Mouse (Mus musculus) lung, embryonic 16.5 days (tissue): ENCODE results near the gene Dad1. TPM values are rescaled to one million over a fixed set of nuclear protein-coding genes. Genes with fewer than 3 reads are reported as not detected.

Source experiments
- ATAC-seq: fragments of 200-750 bp; cut with Nextera tagmentation; 2 replicates; pipeline ENCODE4 v1.8.0; 2017; ENCODE audit warnings: low read depth, mild to moderate bottlenecking, moderate library complexity
- H3K27ac ChIP-seq: fragments of 300-500 bp; sonication (generic); 2 replicates; pipeline ENCODE4 v1.5.1; 2014; ENCODE audit warnings: mild to moderate bottlenecking, control low read depth, low read length
- H3K27me3 ChIP-seq: fragments of 300-500 bp; sonication (generic); 2 replicates; pipeline ENCODE4 v1.6.1; 2014; ENCODE audit warnings: low read depth, low read length, mixed read lengths; ENCODE audit not compliant: control insufficient read depth, insufficient read depth
- H3K36me3 ChIP-seq: fragments of 300-500 bp; sonication (generic); 2 replicates; pipeline ENCODE4 v1.6.1; 2014; ENCODE audit warnings: low read length; ENCODE audit not compliant: control insufficient read depth, insufficient read depth
- H3K4me1 ChIP-seq: fragments of 300-500 bp; sonication (generic); replicated peaks from 2 replicates; pipeline ENCODE4 v1.6.1; 2014; ENCODE audit warnings: low read length, mixed read lengths; ENCODE audit not compliant: control insufficient read depth, insufficient read depth
- H3K4me2 ChIP-seq: fragments of 300-500 bp; sonication (generic); 2 replicates; pipeline ENCODE4 v1.6.1; 2014; ENCODE audit warnings: low read depth, low read length, control low read depth
- H3K4me3 ChIP-seq: fragments of 300-500 bp; sonication (generic); 2 replicates; pipeline ENCODE4 v1.5.1; 2014; ENCODE audit warnings: mild to moderate bottlenecking, low read length, control low read depth
- H3K9ac ChIP-seq: fragments of 300-500 bp; sonication (generic); 2 replicates; pipeline ENCODE4 v1.6.1; 2014; ENCODE audit warnings: low read length, control low read depth
- H3K9me3 ChIP-seq: fragments of 300-500 bp; sonication (generic); 2 replicates; pipeline ENCODE4 v1.6.1; 2016; ENCODE audit warnings: low read length; ENCODE audit not compliant: control insufficient read depth
- WGBS: fragments of 180-500 bp; shearing (Covaris S2); extraction: QIAGEN DNeasy Blood & Tissue Kit; methylation state at CpG from one replicate; pipeline ENCODE4 v1.1.7; 2014; 5-methylcytosine and 5-hydroxymethylcytosine counted together
- polyA plus RNA-seq: library from polyadenylated mRNA; unstranded; fragments of >200 nt; fragmentation: Nextera tagmentation; extraction: Ambion mirVana; gene quantifications from 2 replicates; pipeline ENCODE4 v1.2.1, GENCODE M21; 2015

Gene Dad1
- polyA plus RNA-seq, 1 experiment from 2014 or later, result 430 TPM

DNA sequence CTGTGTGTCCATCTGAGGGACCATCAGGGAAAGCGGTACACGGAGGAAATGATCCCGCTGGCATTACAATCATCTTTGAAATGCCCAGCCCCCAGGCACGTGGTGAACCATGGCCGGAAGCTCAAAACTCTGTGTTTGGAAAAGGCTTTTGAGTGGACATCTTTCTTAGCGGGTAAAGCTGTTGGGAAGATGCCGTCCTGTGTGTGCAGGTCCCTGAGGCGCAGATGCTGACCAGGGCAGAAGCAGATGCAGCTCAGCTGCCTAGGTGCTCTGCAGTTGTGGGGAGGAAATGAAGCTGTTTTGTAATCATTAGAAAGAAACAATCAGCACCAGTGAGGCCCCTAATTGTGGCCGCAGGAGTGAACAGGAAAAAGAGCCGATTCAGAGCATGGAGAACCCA lies 39.0 kb downstream of the Dad1 start:
- no peaks in the 10 kb centered on the region for H3K9me3 ChIP-seq
- no peak overlapping the region for H3K9ac ChIP-seq
- H3K27me3 ChIP-seq, result no peaks in the 10 kb centered on the region
- H3K36me3 ChIP-seq, result no peaks in the 10 kb centered on the region
- H3K4me3 ChIP-seq, result no peak overlapping the region
- no peak for ATAC-seq
- H3K27ac ChIP-seq, result no peak overlapping the region
- WGBS, result 52% methylated on average over 10 of the region's 10 CpGs
- H3K4me1 ChIP-seq, result peaks cover 7% of the 10 kb centered on the region; the same call in 1 of the 2 replicates
- no peak overlapping the region for H3K4me2 ChIP-seq

DNA sequence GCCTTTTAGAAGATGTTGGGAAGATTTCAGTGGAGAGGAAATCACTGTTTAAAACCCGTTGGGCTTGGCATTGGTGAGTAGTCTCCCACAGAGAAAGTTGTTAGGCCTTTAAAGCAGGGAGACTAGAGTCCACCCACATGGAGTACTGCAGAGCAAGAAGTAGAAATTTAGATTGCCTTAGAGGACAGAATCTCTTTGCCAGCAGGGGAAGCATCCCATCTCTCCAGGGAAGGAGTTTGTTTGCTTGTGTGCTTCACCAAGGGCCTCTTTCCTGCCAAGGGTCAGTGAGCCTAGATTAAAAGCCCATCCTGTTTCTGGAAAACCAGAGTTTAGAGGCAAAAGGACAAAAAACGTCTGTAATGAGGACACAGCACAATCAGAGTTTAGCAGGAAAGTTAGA lies 39.4 kb downstream of the Dad1 start:
- Histone ChIP-seq H3K4me1 (peaks cover 5% of the 10 kb centered on the region; the same call in 1 of the 2 replicates), H3K27me3 (no peaks in the 10 kb centered on the region), H3K9me3 (no peaks in the 10 kb centered on the region), H3K4me3 (no peak overlapping the region), H3K9ac (no peak overlapping the region), H3K36me3 (no peaks in the 10 kb centered on the region), H3K27ac (no peak overlapping the region), H3K4me2 (no peak overlapping the region)
- no peak for ATAC-seq
- WGBS, result 20% methylated on average over 2 of the region's 2 CpGs

DNA sequence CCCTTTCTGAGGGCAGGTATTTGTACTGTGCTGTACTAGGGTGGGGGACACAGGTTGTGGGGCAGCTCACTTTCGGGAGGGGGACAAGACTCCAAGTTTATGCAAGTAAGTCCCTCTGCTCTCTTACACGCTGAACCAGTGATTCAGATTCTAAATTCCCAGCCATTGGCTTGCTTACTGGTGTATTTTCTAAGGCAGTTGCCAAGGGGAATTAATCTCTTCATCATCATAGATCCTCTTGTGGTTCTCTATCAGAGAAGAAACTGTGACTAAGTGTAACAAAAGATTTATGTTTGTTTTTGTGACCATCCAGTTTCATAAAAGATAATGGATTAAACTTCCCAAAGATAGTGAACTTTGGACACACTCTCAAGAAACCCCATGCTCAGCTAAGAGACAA lies 40.2 kb downstream of the Dad1 start:
- 88% methylated on average over 2 of the region's 2 CpGs for WGBS

DNA sequence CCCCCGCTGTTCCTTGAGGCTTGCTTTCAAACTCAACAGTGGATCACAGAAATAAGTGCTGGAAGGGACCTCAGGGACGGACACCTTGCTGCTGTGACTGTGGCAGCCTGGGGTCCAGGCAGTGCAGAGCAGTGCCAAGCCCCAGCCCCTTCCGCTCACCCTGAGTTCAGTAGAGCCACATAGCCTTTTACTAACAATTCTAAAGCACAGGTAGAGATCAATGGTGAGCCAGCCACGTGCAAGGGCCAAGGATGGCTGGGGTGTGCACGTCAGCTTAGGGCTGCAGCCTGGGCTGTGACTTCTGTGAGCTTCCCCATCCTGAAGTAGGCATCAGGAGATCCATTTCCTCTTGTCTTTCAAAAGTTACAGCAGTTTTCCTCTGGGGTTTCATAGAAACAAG lies 42.1 kb downstream of the Dad1 start:
- Histone ChIP-seq H3K9ac (no peak overlapping the region), H3K27me3 (no peaks in the 10 kb centered on the region), H3K4me2 (no peak overlapping the region), H3K36me3 (no peaks in the 10 kb centered on the region), H3K9me3 (no peaks in the 10 kb centered on the region), H3K4me1 (peaks cover 8% of the 10 kb centered on the region), H3K4me3 (no peak overlapping the region), H3K27ac (no peak overlapping the region)
- ATAC-seq, result no peak
- WGBS, result 81% methylated on average over 5 of the region's 5 CpGs

More for the DNA sequence above, 40.2 kb downstream of the Dad1 start:
- ATAC-seq, result no peak
- Histone ChIP-seq H3K9me3 (no peaks in the 10 kb centered on the region), H3K4me3 (no peak overlapping the region), H3K27me3 (no peaks in the 10 kb centered on the region), H3K27ac (no peak overlapping the region), H3K4me2 (no peak overlapping the region), H3K9ac (no peak overlapping the region), H3K36me3 (no peaks in the 10 kb centered on the region), H3K4me1 (peaks cover 3% of the 10 kb centered on the region; the same call in 1 of the 2 replicates)

DNA sequence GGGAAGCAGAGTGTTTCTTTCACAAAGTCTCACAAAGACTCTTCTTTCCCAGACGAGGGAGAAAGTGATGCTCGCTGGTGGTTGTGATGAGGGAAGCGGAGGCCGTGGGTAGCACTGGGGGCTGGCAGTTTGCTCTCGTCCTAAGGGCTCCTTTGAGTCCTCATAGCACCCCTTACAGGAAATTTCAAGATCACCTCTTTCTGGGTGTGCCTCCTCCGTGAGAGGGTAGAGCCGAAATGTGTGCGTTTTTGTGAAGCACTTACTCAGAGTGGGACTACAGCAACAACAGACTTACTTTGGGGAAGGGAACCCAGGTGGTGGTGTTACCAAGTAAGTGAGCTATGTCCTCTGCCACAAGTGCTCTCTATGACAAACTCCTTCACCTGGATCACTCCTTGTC lies 42.7 kb downstream of the Dad1 start:
- Histone ChIP-seq H3K4me3 (no peak overlapping the region), H3K27ac (no peak overlapping the region), H3K4me1 (peaks cover 8% of the 10 kb centered on the region), H3K9ac (no peak overlapping the region), H3K9me3 (no peaks in the 10 kb centered on the region), H3K4me2 (no peak overlapping the region), H3K36me3 (no peaks in the 10 kb centered on the region), H3K27me3 (no peaks in the 10 kb centered on the region)
- ATAC-seq, result no peak
- WGBS, result 78% methylated on average over 8 of the region's 8 CpGs

DNA sequence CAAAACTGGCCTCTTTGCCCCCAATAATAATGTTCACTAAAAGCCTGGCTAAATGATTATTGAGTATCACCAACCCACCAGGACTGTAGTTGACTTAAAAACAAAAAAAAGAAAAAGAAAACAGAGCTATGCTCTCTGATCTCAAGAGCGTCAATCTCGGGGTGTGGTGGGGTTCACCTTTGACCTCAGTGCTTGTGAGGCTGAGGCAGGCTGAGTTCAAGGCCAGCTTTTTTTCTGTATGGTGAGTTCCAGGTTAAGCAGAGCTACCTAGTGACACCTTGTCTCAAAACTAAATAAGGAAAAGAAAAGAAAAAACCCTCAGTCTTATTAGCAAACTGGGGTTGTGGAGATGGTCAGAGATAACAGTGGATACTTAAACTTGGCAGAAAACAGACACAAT lies 43.5 kb downstream of the Dad1 start:
- H3K4me3 ChIP-seq, result no peak overlapping the region
- no peak overlapping the region for H3K9ac ChIP-seq
- H3K27me3 ChIP-seq, result no peaks in the 10 kb centered on the region
- H3K9me3 ChIP-seq, result no peaks in the 10 kb centered on the region
- no peaks in the 10 kb centered on the region for H3K36me3 ChIP-seq
- no peak overlapping the region for H3K4me2 ChIP-seq
- H3K27ac ChIP-seq, result no peak overlapping the region
- WGBS, result 84% methylated on average over 2 of the region's 2 CpGs
- no peak for ATAC-seq
- H3K4me1 ChIP-seq, result peaks cover 8% of the 10 kb centered on the region

DNA sequence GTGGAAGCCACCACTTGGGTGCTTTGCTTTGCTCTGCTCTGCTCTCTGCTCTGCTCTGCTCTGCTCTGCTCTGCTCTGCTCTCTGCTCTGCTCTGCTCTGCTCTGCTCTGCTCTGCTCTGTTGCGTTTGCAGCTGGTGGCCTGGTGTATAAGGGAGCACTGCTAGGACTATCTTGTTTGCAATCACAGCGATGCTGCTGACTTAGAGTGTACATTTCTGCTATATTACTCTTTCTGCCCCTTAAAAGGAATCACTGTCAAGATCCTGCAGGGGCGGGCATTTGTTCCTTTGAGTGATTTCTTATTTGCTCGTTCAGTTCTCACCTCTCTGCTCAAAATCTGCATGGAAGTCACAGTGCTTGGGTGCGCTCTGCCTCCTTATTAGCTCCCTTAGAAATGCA lies 44.0 kb downstream of the Dad1 start:
- ATAC-seq, result no peak
- H3K4me2 ChIP-seq, result no peak overlapping the region
- H3K4me3 ChIP-seq, result no peak overlapping the region
- no peaks in the 10 kb centered on the region for H3K9me3 ChIP-seq
- 60% methylated on average over 5 of the region's 5 CpGs for WGBS
- no peak overlapping the region for H3K27ac ChIP-seq
- no peaks in the 10 kb centered on the region for H3K27me3 ChIP-seq
- H3K9ac ChIP-seq, result no peak overlapping the region
- no peaks in the 10 kb centered on the region for H3K36me3 ChIP-seq
- H3K4me1 ChIP-seq, result peaks cover 8% of the 10 kb centered on the region

DNA sequence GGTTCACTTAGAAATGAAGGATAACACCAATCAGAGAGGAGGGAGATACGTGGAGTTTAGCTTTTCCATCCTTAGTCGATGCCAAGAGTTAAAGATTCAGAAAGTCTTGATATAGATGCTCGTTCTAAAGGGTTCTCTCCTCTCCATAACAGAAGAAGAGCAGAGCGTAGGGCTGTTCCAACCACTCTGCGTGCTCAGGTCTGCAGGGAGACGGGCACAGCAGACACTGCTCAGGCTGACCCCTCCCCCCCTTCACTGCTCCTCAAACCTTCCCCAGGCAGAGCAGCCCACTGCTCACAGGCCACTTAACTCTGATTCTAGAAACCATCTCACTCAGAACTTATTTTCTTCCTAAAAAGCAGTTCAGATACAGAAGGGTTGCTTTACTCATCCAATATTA lies 45.2 kb downstream of the Dad1 start:
- Histone ChIP-seq H3K27me3 (no peaks in the 10 kb centered on the region), H3K4me2 (no peak overlapping the region), H3K4me3 (no peak overlapping the region), H3K27ac (no peak overlapping the region), H3K9ac (no peak overlapping the region), H3K4me1 (peaks cover 5% of the 10 kb centered on the region), H3K9me3 (no peaks in the 10 kb centered on the region), H3K36me3 (no peaks in the 10 kb centered on the region)
- WGBS, result 64% methylated on average over 6 of the region's 6 CpGs
- ATAC-seq, result no peak

DNA sequence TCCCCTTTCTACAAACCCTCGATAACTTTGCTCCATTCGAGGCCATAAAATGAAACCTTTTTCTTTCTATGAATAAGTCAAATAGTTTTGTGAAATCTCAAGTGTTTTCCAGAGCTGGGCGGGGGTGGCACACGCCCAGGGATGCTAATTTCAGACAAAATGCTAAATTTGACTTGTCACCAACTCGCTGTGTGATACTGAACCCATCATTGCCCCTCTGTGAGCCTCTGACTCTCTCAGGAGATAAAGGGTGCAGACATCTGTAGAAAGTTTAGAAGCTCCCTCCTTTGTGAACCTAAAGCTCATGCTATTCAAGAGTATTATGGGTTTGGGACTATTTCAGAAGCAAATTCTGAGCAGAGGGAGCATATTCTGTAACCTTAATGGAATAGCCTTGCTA lies 46.0 kb downstream of the Dad1 start:
- WGBS, result 63% methylated on average over 5 of the region's 5 CpGs
- peaks cover 5% of the 10 kb centered on the region for H3K4me1 ChIP-seq
- H3K9me3 ChIP-seq, result no peaks in the 10 kb centered on the region
- no peaks in the 10 kb centered on the region for H3K27me3 ChIP-seq
- no peaks in the 10 kb centered on the region for H3K36me3 ChIP-seq
- H3K27ac ChIP-seq, result no peak overlapping the region
- no peak for ATAC-seq
- H3K9ac ChIP-seq, result no peak overlapping the region
- H3K4me2 ChIP-seq, result no peak overlapping the region
- no peak overlapping the region for H3K4me3 ChIP-seq
